Mouse (Mus musculus) gastrocnemius, postnatal 10 days (tissue): ENCODE data around the gene Mrps18b. TPM values are rescaled to one million over a fixed set of nuclear protein-coding genes. Genes with fewer than 3 reads are reported as not detected.

Experiments
- DNase-seq: peaks from one replicate; pipeline ENCODE4 v3.0.0; 2021; ENCODE audit warnings: mixed read lengths
- total RNA-seq, 2 experiments: library from RNA; stranded (reverse); gene quantifications; 2 replicates each; pipeline ENCODE4 v1.2.3; 2021

Mrps18b gene
- total RNA-seq, 2 experiments from 2014 or later, result 44.8 to 54.4 TPM

GRCm38 (mm10) chr17:35918276-35919059 is 2.3 kb upstream of the Mrps18b start:
- no peak for DNase-seq

GRCm38 (mm10) chr17:35917463-35918251 is 1.5 kb upstream of the Mrps18b start:
- DNase-seq, result no peak

DNA sequence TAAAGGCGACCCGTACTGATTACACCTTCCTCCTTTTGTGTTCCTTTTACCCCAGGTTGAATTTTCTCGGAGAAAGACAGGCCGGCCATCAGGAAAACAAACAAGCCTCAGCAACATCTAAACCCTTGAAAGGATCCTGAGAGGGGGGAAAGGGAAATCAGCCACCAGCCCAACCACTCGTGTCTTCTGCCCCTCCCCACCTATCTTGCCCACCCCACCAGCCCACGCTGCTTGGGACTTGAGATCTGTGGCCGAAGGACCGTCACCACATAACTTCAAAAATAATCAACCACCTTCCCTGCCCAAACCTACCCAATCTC is 914 bp upstream of the Mrps18b start:
- DNase-seq, result no peak

DNA sequence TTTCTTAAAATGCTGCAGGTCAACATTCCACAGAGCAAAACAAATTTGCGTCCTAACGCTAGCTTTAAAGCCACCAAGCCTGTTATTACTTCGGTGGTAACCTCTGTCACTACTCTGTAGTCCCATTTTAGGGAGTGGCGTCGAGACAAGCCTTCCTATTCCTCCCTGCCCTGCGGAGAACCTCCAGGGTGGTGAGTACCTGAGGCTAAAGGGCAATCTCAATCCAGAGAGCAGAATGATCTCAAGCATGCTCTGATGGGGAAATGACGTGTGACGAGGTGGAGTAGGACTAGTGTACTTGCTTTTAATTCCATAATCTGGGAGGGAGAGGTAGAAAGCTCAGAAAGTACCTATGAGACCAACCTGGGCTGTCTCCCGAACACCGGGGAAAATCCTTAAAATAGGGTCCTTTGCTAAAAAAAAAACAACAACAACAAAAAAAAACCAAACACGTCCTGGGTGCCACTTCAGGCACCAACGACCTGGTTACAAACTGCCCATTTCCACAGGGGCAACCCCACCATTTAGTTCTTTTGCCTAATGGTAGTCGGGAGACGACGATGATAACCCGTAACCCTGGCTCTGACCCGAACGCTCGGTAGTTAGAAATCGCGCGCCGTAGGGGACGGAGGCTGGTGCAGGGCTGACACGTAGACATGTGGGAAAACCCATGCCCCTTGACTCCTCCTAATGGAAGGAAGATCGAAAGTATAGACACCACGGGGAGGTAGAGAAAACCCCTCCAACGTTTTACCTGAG is 472 bp downstream of the Mrps18b start:
- no peak for DNase-seq

DNA sequence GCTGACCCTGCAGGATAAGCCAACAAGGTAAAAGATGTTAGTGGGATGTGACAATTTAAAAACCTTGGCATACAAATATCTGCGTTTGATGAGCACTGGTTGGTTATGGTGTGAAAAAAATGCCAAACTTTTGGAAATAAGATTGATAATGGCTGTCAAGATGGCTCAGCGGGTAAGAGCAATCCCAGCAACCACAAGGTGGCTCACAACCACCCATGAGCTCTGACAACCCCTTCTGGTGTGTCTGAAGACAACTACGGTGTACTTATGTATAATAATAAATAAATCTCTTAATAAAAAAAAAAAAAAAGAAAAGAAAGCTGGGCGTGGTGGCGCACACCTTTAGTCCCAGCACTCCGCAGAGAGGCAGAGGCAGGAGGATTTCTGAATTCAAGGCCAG is 1.2 kb downstream of the Mrps18b start:
- DNase-seq, result no peak

DNA sequence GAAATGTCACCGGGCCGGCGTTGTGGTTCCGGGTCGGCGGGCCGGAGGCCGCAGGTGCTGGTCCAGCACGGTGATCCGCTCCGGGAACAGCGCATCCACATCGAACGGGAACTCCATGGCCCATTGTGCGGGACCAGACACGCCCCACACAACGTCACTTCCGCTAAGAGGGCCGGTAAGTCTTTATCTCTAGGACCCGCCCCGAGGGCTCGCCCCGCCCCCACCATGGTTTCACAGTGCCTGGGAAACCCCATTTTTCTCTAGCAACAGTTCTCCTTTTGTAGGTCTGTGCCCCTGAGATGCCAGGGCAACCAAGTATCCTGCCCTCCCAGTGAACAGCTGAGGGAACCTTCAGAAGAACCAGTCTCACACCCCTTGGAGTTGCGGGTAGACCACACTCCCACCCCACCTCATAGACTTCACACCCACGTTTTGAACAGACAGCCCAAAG is 6.2 kb downstream of the Mrps18b start, which contains the start of gene Atat1:
Atat1 (minus strand) TSS at position 157 of the 451 bp plus-strand sequence.
- DNase-seq, result peak; percentile 97

- DNase-seq, result peak; percentile 11
Measured at GRCm38 (mm10) chr17:35909186-35909918, 6.8 kb downstream of the Mrps18b start.

- no peak for DNase-seq
Measured at GRCm38 (mm10) chr17:35907609-35908008, 8.6 kb downstream of the Mrps18b start.

DNA sequence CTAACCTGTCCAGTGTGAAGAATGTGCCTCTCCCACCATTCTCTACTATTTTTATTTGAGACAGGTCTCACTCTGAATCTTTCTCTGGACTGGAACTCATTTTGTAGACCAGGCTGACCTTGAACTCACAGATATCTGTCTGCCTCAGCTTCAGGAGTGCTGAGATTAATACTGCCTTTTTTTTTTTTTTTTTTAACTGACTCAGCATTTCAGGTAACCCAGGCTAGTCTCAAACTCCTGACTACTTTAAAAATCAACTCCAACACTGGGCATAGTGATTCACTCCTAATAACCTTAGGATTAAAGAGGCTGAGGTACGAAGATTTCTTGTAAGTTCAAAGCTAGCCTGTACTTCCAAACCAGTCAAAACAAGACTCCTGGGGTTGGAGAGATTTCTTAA is 10.6 kb downstream of the Mrps18b start:
- DNase-seq, result no peak

DNA sequence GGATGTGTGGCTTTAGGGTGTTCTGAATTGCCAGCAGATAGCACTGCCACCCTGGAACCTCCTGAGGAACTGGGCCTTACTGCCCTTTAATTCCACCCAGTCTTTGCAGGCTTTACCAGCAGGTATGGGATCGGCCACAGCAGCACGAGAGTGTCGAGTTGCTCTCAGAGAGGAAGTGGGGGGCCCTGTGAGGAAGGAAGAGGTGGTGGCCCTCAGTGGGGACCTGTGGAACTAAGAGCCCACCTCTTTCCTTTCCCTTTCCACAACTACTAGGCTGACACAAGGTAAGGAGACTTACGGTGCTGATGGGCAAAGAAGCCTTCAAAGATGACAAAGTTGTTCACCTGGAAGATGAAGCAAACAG is 12.2 kb downstream of the Mrps18b start:
- DNase-seq, result no peak

GRCm38 (mm10) chr17:35903343-35903991 is 12.7 kb downstream of the Mrps18b start:
- DNase-seq, result no peak

- no peak for DNase-seq
Measured at GRCm38 (mm10) chr17:35900636-35901035, 15.6 kb downstream of the Mrps18b start.

GRCm38 (mm10) chr17:35897644-35898573 is 18.3 kb downstream of the Mrps18b start:
- DNase-seq, result no peak

GRCm38 (mm10) chr17:35896781-35897643 is 19.2 kb downstream of the Mrps18b start, which contains the start of gene 2310061I04Rik:
Gene 2310061I04Rik, minus strand, starts transcription at chr17:35897431.
- peak; percentile 94 for DNase-seq

DNA sequence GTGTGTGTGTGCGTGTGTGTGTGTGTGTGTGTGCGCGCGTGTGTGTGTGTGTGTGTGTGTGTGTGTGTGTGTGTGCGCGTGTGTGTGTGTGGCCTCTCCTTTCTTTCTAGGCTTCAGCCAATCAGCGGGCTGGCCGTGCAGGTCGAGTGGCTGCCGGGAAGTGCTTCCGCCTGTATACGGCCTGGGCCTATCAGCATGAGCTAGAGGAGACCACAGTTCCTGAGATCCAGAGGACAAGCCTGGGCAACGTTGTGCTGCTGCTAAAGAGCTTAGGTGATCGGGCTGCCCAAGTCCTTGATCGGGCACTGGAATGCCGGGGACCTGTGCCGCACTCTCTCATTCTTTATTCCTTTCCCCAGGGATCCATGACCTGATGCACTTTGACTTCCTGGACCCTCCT is 28.5 kb downstream of the Mrps18b start:
- no peak for DNase-seq

DNA sequence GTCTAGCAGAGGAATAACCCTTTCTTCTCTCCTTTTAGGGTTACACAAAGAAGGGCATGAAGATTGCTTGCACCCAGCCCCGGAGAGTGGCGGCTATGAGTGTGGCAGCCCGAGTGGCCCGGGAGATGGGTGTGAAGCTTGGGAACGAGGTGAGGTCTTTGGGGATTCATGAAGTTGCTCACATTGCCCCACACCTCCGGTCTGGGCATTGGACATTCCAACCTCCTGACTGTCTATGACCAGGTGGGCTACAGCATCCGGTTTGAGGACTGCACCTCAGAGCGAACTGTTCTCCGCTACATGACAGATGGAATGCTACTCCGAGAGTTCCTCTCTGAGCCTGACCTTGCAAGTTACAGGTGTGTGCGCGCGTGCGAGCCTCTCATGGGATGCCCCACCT is 32.4 kb downstream of the Mrps18b start:
- DNase-seq, result no peak

DNA sequence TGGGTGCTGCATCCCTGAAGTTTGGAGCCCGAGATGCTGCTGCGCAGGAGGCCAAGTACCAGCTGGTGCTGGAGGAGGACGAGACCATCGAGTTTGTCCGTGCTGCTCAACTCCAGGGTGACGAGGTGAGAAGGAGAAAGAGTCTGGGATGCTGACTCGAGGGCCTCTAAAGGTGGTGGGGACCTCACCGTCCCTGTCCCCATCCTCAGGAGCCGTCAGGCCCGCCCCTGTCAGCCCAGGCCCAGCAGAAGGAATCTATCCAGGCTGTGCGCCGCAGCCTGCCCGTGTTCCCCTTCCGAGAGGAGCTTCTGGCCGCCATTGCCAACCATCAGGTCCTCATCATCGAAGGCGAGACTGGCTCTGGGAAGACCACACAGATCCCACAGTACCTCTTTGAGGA is 33.3 kb downstream of the Mrps18b start:
- no peak for DNase-seq

DNA sequence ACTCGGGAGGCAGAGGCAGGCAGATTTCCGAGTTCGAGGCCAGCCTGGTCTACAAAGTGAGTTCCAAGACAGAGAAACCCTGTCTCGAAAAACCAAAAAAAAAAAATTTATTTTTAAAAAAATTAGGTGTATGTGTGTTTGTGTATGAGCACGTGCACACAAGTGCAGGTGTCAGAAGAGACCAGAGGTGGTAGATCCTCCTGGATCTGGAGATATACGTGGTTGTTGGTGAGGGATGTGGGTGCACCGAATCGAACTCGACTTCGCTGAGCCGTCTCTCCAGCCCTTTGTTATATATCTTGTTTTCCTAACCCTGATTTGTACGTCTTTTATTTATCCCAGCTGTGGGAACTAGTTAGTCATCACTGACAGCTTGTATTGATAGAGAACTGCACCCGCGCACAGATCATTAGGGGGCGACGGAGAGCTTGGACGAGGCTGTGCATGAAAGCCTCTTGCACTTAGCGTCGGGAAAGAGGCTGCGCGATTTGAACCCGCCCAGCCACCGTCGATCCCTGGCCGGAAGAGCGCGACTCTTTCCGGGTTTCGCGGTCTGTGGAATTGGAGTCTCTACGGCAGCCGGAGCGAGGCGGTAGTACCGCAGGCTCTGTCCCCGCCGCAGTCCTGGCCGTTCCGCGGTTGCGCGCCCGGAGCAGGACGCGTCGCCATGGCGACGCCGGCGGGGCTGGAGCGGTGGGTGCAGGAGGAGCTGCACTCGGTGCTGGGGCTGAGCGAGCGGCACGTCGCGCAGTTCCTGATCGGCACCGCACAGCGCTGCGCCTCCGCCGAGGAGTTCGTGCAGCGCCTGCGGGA is 36.7 kb downstream of the Mrps18b start, which contains the start of gene Dhx16:
Dhx16 (plus strand) TSS at position 575 of the 813 bp plus-strand sequence.
- DNase-seq, result peak; percentile 93
